Mouse (Mus musculus): Measurements from ENCODE around the gene Gm28038. TPM values are rescaled to one million over a fixed set of nuclear protein-coding genes. Genes with fewer than 3 reads are reported as not detected.

Gene Gm28038
- total RNA-seq, 1 experiment from 2014 or later = not detected

DNA sequence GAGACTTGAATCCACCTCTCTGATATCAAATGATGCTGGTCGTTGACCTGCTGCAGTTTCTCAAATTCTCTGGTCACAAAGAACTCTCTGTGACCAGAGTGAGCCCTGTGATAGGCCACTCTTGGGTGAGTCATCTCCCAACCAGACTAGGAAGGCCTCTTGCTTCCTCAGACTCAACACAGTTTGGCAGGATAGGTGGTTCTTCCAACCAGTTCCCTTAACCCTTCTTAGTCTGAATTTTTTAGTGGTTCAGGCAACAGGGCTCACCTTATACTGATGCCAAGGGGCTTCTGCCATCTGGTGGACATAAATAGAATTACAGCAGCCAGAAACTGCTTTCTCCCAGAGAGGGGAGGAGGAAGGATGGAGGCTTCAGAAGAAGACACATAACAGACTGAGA, 10.7 kb upstream of the Gm28038 start:
- ATAC-seq (replicated peaks; ENCODE audit: insufficient number of reproducible peaks, low FRiP score, low TSS enrichment, poor library complexity, severe bottlenecking) = peak; percentile 82

GRCm38 (mm10) chr2:30281651-30282050, 808 bp downstream of the Gm28038 start:
- ATAC-seq (replicated peaks; ENCODE audit: insufficient number of reproducible peaks, low FRiP score, low TSS enrichment, poor library complexity, severe bottlenecking) = no peak

- no peak for ATAC-seq (replicated peaks; ENCODE audit: insufficient number of reproducible peaks, low FRiP score, low TSS enrichment, poor library complexity, severe bottlenecking)
Observed at GRCm38 (mm10) chr2:30283193-30283592, 2.4 kb downstream of the Gm28038 start.

- no peak for ATAC-seq (replicated peaks; ENCODE audit: insufficient number of reproducible peaks, low FRiP score, low TSS enrichment, poor library complexity, severe bottlenecking)
Observed at GRCm38 (mm10) chr2:30285004-30285403, 4.2 kb downstream of the Gm28038 start.

DNA sequence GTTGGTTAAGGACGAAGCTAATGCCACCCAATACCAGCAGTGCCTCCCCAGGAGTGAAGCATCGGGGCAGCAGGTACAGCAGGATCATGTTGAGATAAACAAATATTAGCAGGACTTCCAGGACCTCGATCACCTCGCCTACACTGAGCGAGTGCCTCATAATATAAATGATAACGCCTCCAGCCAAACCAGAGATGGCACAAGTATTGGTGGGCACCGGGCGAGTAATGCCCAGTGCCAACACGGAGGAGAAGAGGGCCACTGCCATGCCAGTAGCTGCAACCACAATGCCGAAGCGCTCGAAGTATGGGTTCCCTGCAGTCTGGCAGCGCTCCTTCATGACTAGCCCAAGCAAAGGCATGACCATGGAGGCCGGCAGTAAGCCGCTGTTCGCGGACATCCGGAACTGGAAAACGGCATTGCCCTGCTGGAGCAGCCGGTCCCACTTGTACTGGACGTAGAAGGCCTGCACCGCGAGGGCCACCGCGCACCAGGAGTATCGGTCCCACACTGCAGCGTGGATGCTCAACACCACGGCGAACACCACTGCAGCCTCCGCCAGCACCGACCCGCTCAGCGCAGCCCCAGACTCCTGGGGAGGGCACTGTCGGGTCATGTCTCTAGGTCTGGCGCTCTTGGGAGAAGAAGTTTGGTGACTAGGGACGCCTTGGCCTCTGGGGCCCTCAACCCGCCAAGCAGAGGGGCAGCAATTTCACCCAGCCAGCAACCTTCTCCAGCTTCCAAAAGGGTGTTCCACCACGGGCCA, 4.8 kb downstream of the Gm28038 start:
- 0 out of 2 replicates have a peak, but pooled peaks have one; percentile 29 for ATAC-seq (replicated peaks; ENCODE audit: insufficient number of reproducible peaks, low FRiP score, low TSS enrichment, poor library complexity, severe bottlenecking)

- ATAC-seq (replicated peaks; ENCODE audit: insufficient number of reproducible peaks, low FRiP score, low TSS enrichment, poor library complexity, severe bottlenecking) = peak; percentile 97
Observed at GRCm38 (mm10) chr2:30286192-30287026, 5.6 kb downstream of the Gm28038 start, which contains the start of the genes Dolk and Nup188. Gene Dolk, minus strand, starts transcription at chr2:30286334. Gene Nup188, plus strand, starts transcription at chr2:30286397.

- no peak for ATAC-seq (replicated peaks; ENCODE audit: insufficient number of reproducible peaks, low FRiP score, low TSS enrichment, poor library complexity, severe bottlenecking)
Observed at GRCm38 (mm10) chr2:30287027-30287373, 6.2 kb downstream of the Gm28038 start.

DNA sequence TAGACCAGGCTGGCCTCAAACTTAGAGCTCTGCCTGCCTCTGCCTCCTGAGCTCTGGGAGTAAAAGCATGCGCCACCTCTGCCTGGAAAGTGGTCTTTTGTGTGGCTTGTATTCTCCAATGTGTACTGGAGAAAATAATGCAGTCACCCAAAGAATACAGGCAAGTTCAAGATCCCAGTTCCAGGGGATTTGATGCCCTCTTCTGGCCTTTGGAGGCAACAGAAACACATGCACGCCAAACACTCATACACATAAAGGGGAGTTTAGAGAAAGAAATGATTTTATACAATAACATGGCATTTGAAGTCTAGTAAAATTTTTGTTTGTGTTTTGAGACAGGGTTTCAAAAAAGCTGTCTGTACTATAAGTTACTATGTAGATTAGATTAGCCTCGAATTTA, 18.7 kb downstream of the Gm28038 start:
- no peak for ATAC-seq (replicated peaks; ENCODE audit: insufficient number of reproducible peaks, low FRiP score, low TSS enrichment, poor library complexity, severe bottlenecking)

- no peak for ATAC-seq (replicated peaks; ENCODE audit: insufficient number of reproducible peaks, low FRiP score, low TSS enrichment, poor library complexity, severe bottlenecking)
Observed at GRCm38 (mm10) chr2:30299966-30300365, 19.1 kb downstream of the Gm28038 start.

- no peak for ATAC-seq (replicated peaks; ENCODE audit: insufficient number of reproducible peaks, low FRiP score, low TSS enrichment, poor library complexity, severe bottlenecking)
Observed at GRCm38 (mm10) chr2:30306087-30306486, 25.2 kb downstream of the Gm28038 start.

DNA sequence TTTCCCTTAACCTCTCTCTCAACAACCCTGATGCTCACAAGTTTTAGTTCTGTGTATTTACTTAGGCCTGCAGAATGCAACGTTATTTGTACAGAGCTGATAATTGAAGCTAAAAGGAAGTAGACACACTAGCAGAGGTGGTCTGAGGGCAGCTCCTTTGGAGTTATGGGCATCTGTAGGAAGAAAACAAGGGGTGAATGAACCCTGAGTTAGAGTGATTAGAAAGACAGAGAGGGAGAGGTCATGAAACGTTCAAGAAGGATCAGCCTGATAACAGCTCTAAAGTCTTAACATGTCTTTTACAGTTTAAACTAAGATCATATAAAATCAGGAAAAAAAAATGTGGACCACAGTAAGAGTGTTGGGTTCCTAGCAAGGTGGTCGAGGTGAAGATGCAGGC, 28.5 kb downstream of the Gm28038 start:
- no peak for ATAC-seq (replicated peaks; ENCODE audit: insufficient number of reproducible peaks, low FRiP score, low TSS enrichment, poor library complexity, severe bottlenecking)

GRCm38 (mm10) chr2:30311481-30311880, 30.6 kb downstream of the Gm28038 start:
- ATAC-seq (replicated peaks; ENCODE audit: insufficient number of reproducible peaks, low FRiP score, low TSS enrichment, poor library complexity, severe bottlenecking) = no peak

DNA sequence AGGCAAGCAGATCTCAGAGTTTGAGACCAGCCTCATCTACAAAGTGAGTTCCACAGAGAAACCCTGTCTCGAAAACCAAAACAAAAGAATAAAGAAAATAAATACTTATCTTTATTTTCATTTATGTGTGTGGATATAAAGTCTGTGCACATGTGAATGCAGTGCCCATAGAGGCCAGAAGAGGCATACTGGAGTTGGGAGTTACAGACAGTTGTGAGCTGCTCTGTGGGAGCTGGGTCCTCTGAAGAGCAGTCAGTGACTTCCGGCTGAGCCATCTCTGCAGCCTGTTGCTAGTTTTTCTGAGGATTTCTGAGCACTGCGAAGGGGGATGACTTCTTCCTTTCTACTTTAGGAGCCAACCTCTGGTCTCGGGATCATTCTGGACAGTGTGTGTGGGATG, 35.3 kb downstream of the Gm28038 start:
- no peak for ATAC-seq (replicated peaks; ENCODE audit: insufficient number of reproducible peaks, low FRiP score, low TSS enrichment, poor library complexity, severe bottlenecking)

- ATAC-seq (replicated peaks; ENCODE audit: insufficient number of reproducible peaks, low FRiP score, low TSS enrichment, poor library complexity, severe bottlenecking) = no peak
Observed at GRCm38 (mm10) chr2:30316955-30317354, 36.1 kb downstream of the Gm28038 start.

DNA sequence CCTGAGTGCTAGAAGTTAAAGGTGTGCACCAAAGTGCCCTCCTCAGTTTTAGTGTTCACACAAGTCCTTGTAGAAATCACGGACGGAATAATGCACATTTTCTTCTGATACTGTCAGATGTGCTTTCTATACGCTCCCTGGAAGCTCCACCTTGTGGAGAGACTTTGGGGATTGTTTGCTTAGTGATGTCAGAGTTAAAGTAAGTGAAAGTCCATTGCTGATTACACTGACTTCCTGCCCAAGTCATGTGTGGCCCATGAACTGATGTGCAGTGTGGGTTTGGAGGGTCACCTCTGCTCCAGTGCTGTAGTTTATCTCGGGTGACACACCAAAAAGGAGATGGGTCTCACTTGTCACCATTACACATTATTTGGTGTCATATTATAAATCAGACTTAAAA, 38.4 kb downstream of the Gm28038 start:
- no peak for ATAC-seq (replicated peaks; ENCODE audit: insufficient number of reproducible peaks, low FRiP score, low TSS enrichment, poor library complexity, severe bottlenecking)

DNA sequence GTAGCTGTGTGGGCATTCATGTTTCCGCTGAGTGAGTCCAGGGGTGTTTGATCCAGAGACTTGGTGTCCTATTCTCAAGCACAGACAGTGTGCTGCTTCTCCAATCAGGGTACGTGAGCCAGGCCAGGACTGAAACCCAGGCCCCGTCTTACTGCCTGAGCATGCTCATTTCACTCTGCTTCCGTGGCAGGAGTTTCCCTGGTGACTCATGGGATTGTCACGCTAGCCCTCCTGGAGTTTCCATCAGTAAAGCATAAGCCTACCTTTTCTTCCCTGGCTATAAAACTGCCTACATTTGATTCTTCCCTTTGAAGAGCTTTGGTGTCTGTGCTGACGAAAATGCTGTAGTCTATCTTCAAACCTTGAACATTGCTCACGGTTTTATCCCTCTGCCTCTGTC, 42.3 kb downstream of the Gm28038 start:
- no peak for ATAC-seq (replicated peaks; ENCODE audit: insufficient number of reproducible peaks, low FRiP score, low TSS enrichment, poor library complexity, severe bottlenecking)

- no peak for ATAC-seq (replicated peaks; ENCODE audit: insufficient number of reproducible peaks, low FRiP score, low TSS enrichment, poor library complexity, severe bottlenecking)
Observed at GRCm38 (mm10) chr2:30325296-30325695, 44.5 kb downstream of the Gm28038 start.

- no peak for ATAC-seq (replicated peaks; ENCODE audit: insufficient number of reproducible peaks, low FRiP score, low TSS enrichment, poor library complexity, severe bottlenecking)
Observed at GRCm38 (mm10) chr2:30327276-30327675, 46.4 kb downstream of the Gm28038 start.

DNA sequence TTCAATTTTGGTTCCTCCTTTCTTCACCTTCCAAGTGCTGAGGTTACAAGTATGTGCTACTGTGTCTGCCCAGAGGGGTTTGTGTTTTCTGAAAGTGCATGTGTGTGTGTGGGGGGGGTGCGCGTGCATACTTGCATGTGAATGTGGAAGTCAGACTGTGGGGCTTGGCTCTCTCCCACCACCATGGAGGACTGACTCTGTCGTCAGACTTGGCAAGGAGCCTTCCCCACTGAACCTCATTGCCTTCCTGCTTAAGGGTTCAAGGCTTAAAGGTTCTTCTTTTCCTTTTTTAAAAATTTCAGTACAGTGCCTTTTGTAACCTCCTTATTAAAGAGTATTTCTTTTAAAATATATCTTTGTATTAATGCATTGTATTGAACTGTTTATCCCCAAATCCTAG, 47.9 kb downstream of the Gm28038 start:
- ATAC-seq (replicated peaks; ENCODE audit: insufficient number of reproducible peaks, low FRiP score, low TSS enrichment, poor library complexity, severe bottlenecking) = no peak

DNA sequence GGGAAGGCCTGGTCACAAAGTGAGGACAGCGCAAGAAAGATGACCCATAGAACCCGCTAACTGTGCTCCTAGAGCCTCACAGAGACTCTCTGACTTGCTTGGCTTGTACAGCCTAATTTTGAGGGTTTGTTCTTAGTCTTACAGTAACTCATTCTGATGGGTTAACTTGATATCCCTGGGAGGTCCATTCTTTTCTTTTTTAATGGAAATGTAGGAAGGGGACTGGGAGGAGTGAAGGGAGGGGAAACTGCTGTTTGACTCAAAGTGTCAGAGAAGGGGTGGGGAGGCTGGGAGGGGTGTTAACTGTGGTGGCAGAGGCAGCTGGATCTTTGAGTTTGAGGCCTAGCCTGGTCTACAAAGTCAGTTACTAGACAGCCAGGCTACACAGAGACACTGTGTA, 54.5 kb downstream of the Gm28038 start:
- no peak for ATAC-seq (replicated peaks; ENCODE audit: insufficient number of reproducible peaks, low FRiP score, low TSS enrichment, poor library complexity, severe bottlenecking)
